Mouse (Mus musculus): ENCODE measurements around the gene Clec10a. TPM values are rescaled to one million over a fixed set of nuclear protein-coding genes. Genes with fewer than 3 reads are reported as not detected.

Gene Clec10a
- under 1 TPM; 0.24 to 0.35 TPM for polyA plus RNA-seq (2012; fragmentation: generic; extraction: Trizol)

GRCm38 (mm10) chr11:70155897-70156296, at the start of gene Clec10a:
Clec10a (plus strand) TSS chr11:70156197.

GRCm38 (mm10) chr11:70129926-70130379, 26.0 kb upstream of the Clec10a start, which contains the start of gene Mgl2:
Mgl2 (plus strand) TSS chr11:70130329.

DNA sequence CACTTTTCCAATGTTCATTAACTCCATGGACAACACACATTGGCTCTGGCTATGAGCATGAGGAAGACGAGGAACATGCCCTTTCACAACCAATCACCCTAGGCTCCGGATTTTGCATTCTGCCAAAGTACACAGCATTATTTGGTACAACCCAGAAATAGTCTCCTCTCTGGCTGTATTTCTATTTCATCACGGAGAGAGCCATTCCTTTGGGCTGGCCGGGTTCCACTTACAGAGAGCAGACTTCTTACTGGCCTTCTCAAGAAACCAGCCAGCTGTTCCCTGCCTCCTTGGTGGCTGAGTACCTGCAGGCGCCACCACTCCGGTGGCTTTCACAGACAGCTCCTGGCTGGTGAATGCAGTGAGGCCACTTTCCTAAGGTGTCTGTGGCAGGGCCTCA, 56.4 kb downstream of the Clec10a start, which contains the start of gene Slc16a11:
Slc16a11 (plus strand) TSS at position 330 of the 400 bp plus-strand sequence.

Other genes starting within 250 kb of the Clec10a start
- 10 to 100 TPM; 66.9 to 94.9 TPM for gene Gps2, start 242.3 kb upstream of the Clec10a start, polyA plus RNA-seq (2012; fragmentation: generic; extraction: Trizol)
- gene Eif5a, start 234.2 kb upstream of the Clec10a start, polyA plus RNA-seq (2012; fragmentation: generic; extraction: Trizol): 1,000 to 10,000 TPM in 1 of 2 experiments, 100 to 1,000 TPM in 1; 812 to 3,163 TPM
- gene Ybx2, start 220.4 kb upstream of the Clec10a start, polyA plus RNA-seq (2012; fragmentation: generic; extraction: Trizol): under 1 TPM in 1 of 2 experiments, not detected in 1; 0.13 TPM
- under 1 TPM; 0.02 to 0.39 TPM for gene Slc2a4, start 208.0 kb upstream of the Clec10a start, polyA plus RNA-seq (2012; fragmentation: generic; extraction: Trizol)
- gene Cldn7, start 191.4 kb upstream of the Clec10a start, polyA plus RNA-seq (2012; fragmentation: generic; extraction: Trizol): under 1 TPM in 1 of 2 experiments, not detected in 1; 0.15 TPM
- 100 to 1,000 TPM; 189 to 229 TPM for gene Ctdnep1, start 175.0 kb upstream of the Clec10a start, polyA plus RNA-seq (2012; fragmentation: generic; extraction: Trizol)
- 100 to 1,000 TPM in 1 of 2 experiments, 10 to 100 TPM in 1; 93.9 to 141 TPM for gene Elp5, start 173.7 kb upstream of the Clec10a start, polyA plus RNA-seq (2012; fragmentation: generic; extraction: Trizol)
- gene Gabarap, start 165.1 kb upstream of the Clec10a start, polyA plus RNA-seq (2012; fragmentation: generic; extraction: Trizol): 100 to 1,000 TPM; 710 to 827 TPM
- gene Phf23, start 160.4 kb upstream of the Clec10a start, polyA plus RNA-seq (2012; fragmentation: generic; extraction: Trizol): 10 to 100 TPM; 66.5 to 68.8 TPM
- 10 to 100 TPM; 22.0 to 49.6 TPM for gene Dvl2, start 155.6 kb upstream of the Clec10a start, polyA plus RNA-seq (2012; fragmentation: generic; extraction: Trizol)
- 100 to 1,000 TPM; 121 to 196 TPM for gene Acadvl, start 140.8 kb upstream of the Clec10a start, polyA plus RNA-seq (2012; fragmentation: generic; extraction: Trizol)
- gene Dlg4, start 139.3 kb upstream of the Clec10a start, polyA plus RNA-seq (2012; fragmentation: generic; extraction: Trizol): 10 to 100 TPM; 12.9 to 43.6 TPM
- 1 to 10 TPM; 1.2 to 4.9 TPM for gene Asgr1, start 102.1 kb upstream of the Clec10a start, polyA plus RNA-seq (2012; fragmentation: generic; extraction: Trizol)
- under 1 TPM; 0.04 to 0.12 TPM for gene Asgr2, start 63.6 kb upstream of the Clec10a start, polyA plus RNA-seq (2012; fragmentation: generic; extraction: Trizol)
- under 1 TPM in 1 of 2 experiments, not detected in 1; 0.01 TPM for gene Mgl2, start 25.9 kb upstream of the Clec10a start, polyA plus RNA-seq (2012; fragmentation: generic; extraction: Trizol)
- gene Slc16a11, start 56.6 kb downstream of the Clec10a start, polyA plus RNA-seq (2012; fragmentation: generic; extraction: Trizol): under 1 TPM; 0.05 to 0.54 TPM
- 1 to 10 TPM in 1 of 2 experiments, under 1 TPM in 1; 0.08 to 2.6 TPM for gene Slc16a13, start 64.9 kb downstream of the Clec10a start, polyA plus RNA-seq (2012; fragmentation: generic; extraction: Trizol)
- under 1 TPM; 0.01 to 0.08 TPM for gene Bcl6b, start 73.6 kb downstream of the Clec10a start, polyA plus RNA-seq (2012; fragmentation: generic; extraction: Trizol)
- 100 to 1,000 TPM; 168 to 216 TPM for gene 0610010K14Rik, start 81.7 kb downstream of the Clec10a start, polyA plus RNA-seq (2012; fragmentation: generic; extraction: Trizol)
- gene Gm21988, start 83.6 kb downstream of the Clec10a start, polyA plus RNA-seq (2012; fragmentation: generic; extraction: Trizol): 10 to 100 TPM; 16.5 to 24.7 TPM
- 100 to 1,000 TPM; 342 to 713 TPM for gene Rnasek, start 83.6 kb downstream of the Clec10a start, polyA plus RNA-seq (2012; fragmentation: generic; extraction: Trizol)
- gene Alox12, start 99.2 kb downstream of the Clec10a start, polyA plus RNA-seq (2012; fragmentation: generic; extraction: Trizol): under 1 TPM; 0.04 to 0.07 TPM
- gene Alox12e, start 166.4 kb downstream of the Clec10a start, polyA plus RNA-seq (2012; fragmentation: generic; extraction: Trizol): under 1 TPM; 0.07 to 0.08 TPM
- not detected for gene Alox15, start 195.8 kb downstream of the Clec10a start, polyA plus RNA-seq (2012; fragmentation: generic; extraction: Trizol)